Mouse (Mus musculus): Measurements from ENCODE around the gene Dlgap1.
"Not testable (repeated sequence)": the region's sequence is repeated elsewhere in the genome, so short reads cannot be mapped to it uniquely, and the experiment has no call there.

Dlgap1 gene

GRCm38 (mm10) chr17:70541816-70542215 is 572.9 kb downstream of the Dlgap1 start:
- no peak for DNase-seq

GRCm38 (mm10) chr17:70550793-70551192 is 581.9 kb downstream of the Dlgap1 start:
- DNase-seq: no peak

DNA sequence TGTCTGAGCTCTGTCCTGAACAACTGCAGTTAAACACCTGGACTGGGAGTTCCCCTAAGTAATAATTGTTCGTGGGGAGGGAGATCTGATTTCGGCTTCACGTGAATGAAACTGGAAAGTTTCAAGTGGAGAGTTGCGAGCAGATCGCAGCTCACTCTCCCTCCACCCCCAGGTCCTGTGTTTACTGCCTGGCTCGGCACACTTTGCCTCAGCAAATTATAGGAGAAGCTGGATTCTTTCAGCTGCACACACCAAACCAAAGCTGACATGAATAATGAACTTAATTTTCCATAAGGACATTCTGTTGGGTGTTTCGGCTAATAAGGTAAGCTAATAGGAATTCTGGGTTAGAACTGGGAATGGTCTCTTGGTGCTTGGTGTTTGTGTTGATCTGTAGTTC is 592.7 kb downstream of the Dlgap1 start:
- DNase-seq: no peak

GRCm38 (mm10) chr17:70570848-70571247 is 602.0 kb downstream of the Dlgap1 start:
- peak; percentile 35 for DNase-seq

GRCm38 (mm10) chr17:70583042-70583441 is 614.2 kb downstream of the Dlgap1 start:
- DNase-seq: no peak

GRCm38 (mm10) chr17:70586735-70587425 is 618.0 kb downstream of the Dlgap1 start:
- DNase-seq: no peak

DNA sequence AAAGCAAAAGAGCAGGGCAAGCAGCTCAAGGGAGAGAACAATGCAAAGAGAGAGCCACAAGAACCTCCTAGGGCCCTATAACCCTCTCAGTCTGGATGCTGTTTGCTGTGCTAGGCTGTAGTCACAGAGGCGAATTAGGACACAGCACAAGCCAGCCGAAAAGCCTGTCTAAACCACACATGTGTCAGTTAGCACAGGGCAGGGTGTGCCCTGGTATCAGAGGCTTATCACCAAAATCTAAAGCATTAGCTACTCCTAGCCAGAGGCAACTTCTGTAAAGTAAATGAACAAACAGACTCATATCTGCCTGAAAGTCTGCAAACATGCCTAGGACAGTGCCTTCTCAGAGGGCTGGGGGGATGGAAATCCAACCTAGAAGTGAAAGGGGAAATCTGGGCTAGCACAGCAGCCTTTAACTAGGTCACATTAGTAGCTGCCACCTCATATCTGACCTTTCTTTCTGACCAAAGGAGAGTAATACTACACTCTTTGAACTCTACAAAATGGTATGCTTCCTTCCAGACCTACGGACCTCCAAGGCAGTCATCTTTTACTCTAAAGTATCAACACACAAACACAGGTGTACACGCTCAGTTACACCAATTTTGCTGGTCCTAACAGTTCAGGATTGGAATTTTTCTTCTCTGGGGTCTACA is 619.2 kb downstream of the Dlgap1 start:
- not testable (repeated sequence) for DNase-seq

GRCm38 (mm10) chr17:70588691-70589090 is 619.8 kb downstream of the Dlgap1 start:
- no peak for DNase-seq

- DNase-seq: no peak
Observed at GRCm38 (mm10) chr17:70589140-70589539, 620.3 kb downstream of the Dlgap1 start.

DNA sequence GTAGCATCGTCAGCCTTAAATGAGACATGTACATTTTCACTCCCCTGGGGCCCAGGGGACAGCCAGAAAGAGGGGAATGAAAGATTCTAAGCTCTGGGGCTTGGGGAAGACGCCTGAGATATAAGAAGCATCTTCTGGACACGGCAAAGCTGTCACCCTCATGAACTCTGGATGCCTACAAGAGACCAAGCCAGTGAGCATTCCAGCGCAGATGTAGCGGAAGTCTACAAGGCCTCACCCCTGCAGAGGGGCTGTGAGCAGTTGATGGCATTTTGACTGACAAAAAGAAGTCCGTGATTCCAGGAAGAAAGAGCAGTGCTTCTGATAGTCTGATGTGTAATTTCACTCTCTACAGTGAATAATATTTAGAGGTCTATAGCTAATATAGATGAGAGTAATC is 621.6 kb downstream of the Dlgap1 start:
- DNase-seq: no peak

- DNase-seq: no peak
Observed at GRCm38 (mm10) chr17:70594277-70594676, 625.4 kb downstream of the Dlgap1 start.

DNA sequence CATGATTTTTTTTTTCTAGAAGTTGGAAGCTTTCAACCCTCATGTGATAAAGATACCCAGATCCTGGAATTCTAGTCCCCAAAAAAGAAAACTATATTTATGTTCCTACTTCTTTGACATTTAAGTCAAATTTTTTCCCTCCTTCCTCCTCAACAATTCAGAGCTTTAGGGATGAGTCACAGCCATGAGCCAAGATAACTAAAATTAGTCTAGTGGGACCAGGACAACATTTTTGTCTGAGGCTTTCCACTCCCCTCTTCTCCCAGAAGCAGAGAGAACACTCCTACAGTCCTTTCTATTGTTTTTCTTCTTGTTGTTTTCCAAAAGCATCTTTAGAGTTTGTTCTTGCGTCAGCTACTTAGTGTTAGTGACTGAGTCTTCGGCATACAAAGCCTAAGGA is 627.5 kb downstream of the Dlgap1 start:
- DNase-seq: no peak

DNA sequence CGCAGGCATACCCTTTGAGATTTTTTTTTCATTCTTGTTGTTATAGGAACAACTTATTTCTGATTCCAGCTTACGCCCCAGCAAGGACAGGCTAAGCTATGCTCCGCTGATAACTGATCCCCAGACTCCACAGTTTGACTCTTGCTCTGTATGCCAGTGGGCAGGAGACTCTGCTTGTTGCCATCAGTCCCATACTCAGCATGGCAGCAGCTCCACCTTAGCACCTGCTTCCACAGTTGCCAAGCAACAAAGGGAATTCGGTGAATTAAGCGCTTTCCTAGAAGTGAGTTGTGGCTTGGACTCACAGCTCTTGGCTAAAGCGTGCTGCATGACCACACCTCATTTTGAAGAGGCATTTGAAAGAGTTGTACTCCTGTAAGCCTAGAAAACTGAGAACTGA is 631.6 kb downstream of the Dlgap1 start:
- no peak for DNase-seq

- no peak for DNase-seq
Observed at GRCm38 (mm10) chr17:70602051-70602450, 633.2 kb downstream of the Dlgap1 start.

- no peak for DNase-seq
Observed at GRCm38 (mm10) chr17:70605659-70606058, 636.8 kb downstream of the Dlgap1 start.

DNA sequence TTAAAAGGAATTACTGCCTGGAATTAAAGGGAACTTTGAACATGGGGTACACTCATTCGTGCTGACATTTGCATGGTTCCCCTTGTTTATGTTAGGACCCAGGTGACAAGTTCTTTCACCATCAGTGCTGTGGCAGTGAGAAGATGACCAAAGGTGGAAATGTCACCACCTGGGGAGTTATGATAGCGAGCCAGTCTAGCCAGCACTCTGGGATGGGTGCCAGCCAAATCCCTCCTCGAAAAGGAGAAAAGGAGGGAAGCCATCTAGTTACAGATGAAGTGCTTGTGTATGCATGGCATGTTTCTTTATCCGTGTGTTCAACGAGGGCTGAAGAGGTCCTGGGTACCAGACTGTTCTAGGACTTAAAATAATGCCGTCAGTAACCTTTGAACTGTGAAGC is 643.3 kb downstream of the Dlgap1 start:
- DNase-seq: peak; percentile 81

GRCm38 (mm10) chr17:70613897-70614296 is 645.0 kb downstream of the Dlgap1 start:
- DNase-seq: no peak

- DNase-seq: no peak
Observed at GRCm38 (mm10) chr17:70614407-70615060, 645.7 kb downstream of the Dlgap1 start.

DNA sequence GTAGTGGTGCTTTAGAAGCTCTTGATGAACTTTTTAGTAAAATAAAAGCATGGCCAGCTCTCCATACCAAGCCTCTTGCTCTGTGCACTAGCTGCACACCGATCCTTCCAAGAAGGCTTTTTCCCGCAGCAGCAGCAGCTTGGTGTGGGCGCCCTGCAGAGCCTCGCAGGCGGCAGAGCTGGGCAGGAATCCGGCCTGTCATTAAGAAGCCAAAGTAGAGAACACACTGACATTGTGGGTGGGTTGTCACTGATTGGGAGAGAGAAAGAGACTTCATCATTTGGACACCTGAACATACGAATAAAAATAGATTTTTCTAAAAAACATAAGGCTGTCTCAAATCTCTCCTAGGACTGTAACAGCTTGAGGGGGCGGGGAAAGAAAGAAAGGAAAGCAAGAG is 653.6 kb downstream of the Dlgap1 start:
- DNase-seq: peak; percentile 65

DNA sequence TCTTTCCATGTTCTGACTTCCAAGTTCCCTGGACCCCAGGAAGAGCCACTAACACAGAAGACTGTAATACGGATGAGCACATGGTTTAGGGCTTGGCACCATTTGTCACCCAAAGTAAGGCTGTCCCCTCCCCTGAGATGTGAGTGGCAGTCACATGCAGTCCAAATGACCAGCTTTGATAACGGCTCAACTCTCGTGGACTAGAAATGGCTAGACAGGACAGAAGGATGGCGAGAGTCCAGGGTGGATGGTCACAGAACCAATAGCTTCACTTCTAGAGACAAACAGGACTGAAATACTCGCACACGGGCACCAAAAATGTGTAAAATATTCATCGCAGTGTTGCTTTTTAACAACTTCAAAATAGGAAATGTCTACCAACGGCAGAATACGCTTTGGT is 657.5 kb downstream of the Dlgap1 start:
- DNase-seq: no peak

DNA sequence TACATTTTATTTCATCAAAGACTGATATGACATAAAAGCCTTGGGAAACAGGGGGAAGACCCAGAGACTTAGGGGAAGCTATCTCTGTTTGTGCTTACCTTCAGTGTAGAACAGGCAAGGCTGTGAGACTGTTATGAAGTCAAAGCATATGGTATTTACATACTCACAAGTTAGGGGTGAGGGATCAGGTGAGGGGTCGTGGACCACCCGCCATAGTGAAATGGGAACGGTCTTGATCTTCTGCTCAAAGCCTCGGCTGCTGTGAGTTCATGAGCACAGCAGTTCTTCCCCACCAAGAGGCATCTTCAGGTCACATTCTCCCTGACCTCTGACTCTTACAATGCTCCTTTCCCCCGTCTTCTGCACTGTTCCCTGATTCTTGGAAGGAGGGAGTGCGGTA is 658.1 kb downstream of the Dlgap1 start:
- DNase-seq: no peak

GRCm38 (mm10) chr17:70629653-70630378 is 660.9 kb downstream of the Dlgap1 start:
- DNase-seq: no peak

DNA sequence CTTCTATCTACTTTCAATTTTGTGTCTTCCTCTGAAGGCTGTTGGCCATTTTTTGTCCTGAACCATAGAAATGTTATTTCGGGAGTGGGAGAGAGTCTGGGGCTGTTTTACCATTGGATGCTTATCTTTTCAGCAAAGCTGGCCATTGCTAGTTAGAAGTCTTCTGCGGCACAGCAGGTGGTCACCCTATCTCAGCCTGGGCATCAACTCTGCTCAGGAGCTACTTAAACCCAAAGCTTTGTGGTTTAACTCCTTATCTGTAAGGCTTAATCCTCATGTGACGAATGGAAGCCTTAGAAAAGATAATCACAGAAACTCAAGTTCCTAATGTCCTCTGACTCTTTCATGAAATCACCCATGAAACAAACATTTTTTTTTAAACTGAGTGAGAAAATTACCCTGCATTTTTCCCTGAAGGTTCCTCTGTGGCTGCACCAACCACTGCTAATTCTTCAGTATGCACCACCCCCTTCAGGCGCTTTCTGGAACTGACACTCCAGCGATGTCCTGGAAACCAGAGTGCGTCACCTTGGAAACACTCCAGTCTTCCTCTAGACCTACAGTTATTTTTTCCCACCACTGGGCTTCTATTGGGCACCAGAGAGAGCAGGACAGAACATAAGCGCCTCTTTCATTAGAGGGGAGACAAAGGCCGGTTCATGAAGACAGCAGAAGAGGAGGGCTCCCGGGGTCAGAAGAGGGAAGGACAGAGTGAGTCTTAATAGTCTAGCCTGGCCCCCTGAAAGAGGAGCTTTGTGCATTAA is 664.5 kb downstream of the Dlgap1 start:
- DNase-seq: peak; percentile 89

All from cerebellum, adult 8-10 months (tissue).